Mouse (Mus musculus) intestine, postnatal 0 days (tissue): Measurements from ENCODE around the gene Sp9. TPM values are rescaled to one million over a fixed set of nuclear protein-coding genes. Genes with fewer than 3 reads are reported as not detected.
A peak's percentile ranks its signal among the peaks of the same experiment; 100 is the strongest.

Experiments used
- ATAC-seq: fragments of 200-750 bp; cut with Nextera tagmentation; 2 replicates; pipeline ENCODE4 v1.8.0; 2017; ENCODE audit warnings: mild to moderate bottlenecking, moderate TSS enrichment, moderate library complexity
- H3K27ac ChIP-seq: fragments of 300-500 bp; sonication (generic); 2 replicates; pipeline ENCODE4 v1.5.1; 2014; ENCODE audit warnings: mild to moderate bottlenecking, low read depth, low read length, moderate library complexity
- H3K27me3 ChIP-seq: fragments of 300-500 bp; sonication (generic); replicated peaks from 2 replicates; pipeline ENCODE4 v1.6.1; 2014; ENCODE audit warnings: low read length, mixed read lengths; ENCODE audit not compliant: control insufficient read depth, insufficient read depth
- H3K36me3 ChIP-seq: fragments of 300-500 bp; sonication (generic); 2 replicates; pipeline ENCODE4 v1.6.1; 2014; ENCODE audit warnings: mild to moderate bottlenecking, moderate library complexity; ENCODE audit not compliant: control insufficient read depth, insufficient read depth
- H3K4me1 ChIP-seq: fragments of 300-500 bp; sonication (generic); replicated peaks from 2 replicates; pipeline ENCODE4 v1.6.1; 2014; ENCODE audit warnings: antibody characterized with exemption, low read length, mixed read lengths; ENCODE audit not compliant: control insufficient read depth, insufficient read depth
- H3K4me2 ChIP-seq: fragments of 300-500 bp; sonication (generic); replicated peaks from 2 replicates; pipeline ENCODE4 v1.6.1; 2014; ENCODE audit warnings: low read depth, mild to moderate bottlenecking, moderate library complexity
- H3K4me3 ChIP-seq: fragments of 300-500 bp; sonication (generic); 2 replicates; pipeline ENCODE4 v1.5.1; 2014; ENCODE audit warnings: low read depth, low read length
- H3K9ac ChIP-seq: fragments of 300-500 bp; sonication (generic); 2 replicates; pipeline ENCODE4 v1.6.1; 2014; ENCODE audit warnings: mild to moderate bottlenecking, low read depth, low read length
- H3K9me3 ChIP-seq: fragments of 300-500 bp; sonication (generic); 2 replicates; pipeline ENCODE4 v1.6.1; 2016; ENCODE audit warnings: mixed run types; ENCODE audit not compliant: control insufficient read depth
- CTCF ChIP-seq: sonication (generic); IDR thresholded peaks from 2 replicates; pipeline ENCODE4 v1.5.1; 2016; ENCODE audit warnings: low read depth, mild to moderate bottlenecking, control low read depth, antibody characterized with exemption, moderate library complexity
- WGBS: fragments of 180-500 bp; shearing (Covaris S2); extraction: QIAGEN DNeasy Blood & Tissue Kit; methylation state at CpG from one replicate; pipeline ENCODE4 v1.1.7; 2014; 5-methylcytosine and 5-hydroxymethylcytosine counted together
- polyA plus RNA-seq: library from polyadenylated mRNA; unstranded; fragments of >200 nt; fragmentation: Nextera tagmentation; extraction: Ambion mirVana; gene quantifications from 2 replicates; pipeline ENCODE4 v1.2.1, GENCODE M21; 2015

Sp9 gene
- polyA plus RNA-seq, 1 experiment from 2014 or later = not detected

GRCm38 (mm10) chr2:73281048-73281661 lies 9.4 kb downstream of the Sp9 start:
- 33% methylated on average over 22 of the region's 22 CpGs for WGBS
- Histone ChIP-seq H3K27me3 (peaks cover 51% of the 10 kb centered on the region), H3K9me3 (no peaks in the 10 kb centered on the region), H3K36me3 (peaks cover 4% of the 10 kb centered on the region; the same call in 1 of the 2 replicates), H3K4me2 (peak overlapping the region; percentile 37), H3K4me3 (peak overlapping the region; percentile 9; the same call in 1 of the 2 replicates), H3K4me1 (no peaks in the 10 kb centered on the region; the same call in 1 of the 2 replicates), H3K9ac (no peak overlapping the region), H3K27ac (no peak overlapping the region)
- ATAC-seq = no peak
- no peak for TF ChIP-seq CTCF

GRCm38 (mm10) chr2:73281707-73282106 lies 10.0 kb downstream of the Sp9 start:
- Histone ChIP-seq H3K9me3 (no peaks in the 10 kb centered on the region), H3K27me3 (peaks cover 45% of the 10 kb centered on the region), H3K4me2 (no peak overlapping the region), H3K4me1 (no peaks in the 10 kb centered on the region; the same call in 1 of the 2 replicates), H3K27ac (no peak overlapping the region), H3K36me3 (peaks cover 6% of the 10 kb centered on the region; the same call in 1 of the 2 replicates), H3K9ac (no peak overlapping the region), H3K4me3 (0 out of 2 replicates have a peak overlapping the region, but pooled peaks have one; percentile 1)
- peak; percentile 60 for TF ChIP-seq CTCF
- 26% methylated on average over 7 of the region's 7 CpGs for WGBS
- no peak for ATAC-seq

GRCm38 (mm10) chr2:73285630-73286029 lies 13.9 kb downstream of the Sp9 start:
- 10% methylated on average over 2 of the region's 2 CpGs for WGBS
- ATAC-seq = no peak
- Histone ChIP-seq H3K9me3 (no peaks in the 10 kb centered on the region), H3K4me2 (no peak overlapping the region), H3K27ac (no peak overlapping the region), H3K4me1 (no peaks in the 10 kb centered on the region; the same call in 1 of the 2 replicates), H3K9ac (no peak overlapping the region), H3K4me3 (no peak overlapping the region), H3K27me3 (peaks cover 16% of the 10 kb centered on the region), H3K36me3 (peaks cover 23% of the 10 kb centered on the region; the same call in 1 of the 2 replicates)
- peak; percentile 72 for TF ChIP-seq CTCF

GRCm38 (mm10) chr2:73291130-73291529 lies 19.4 kb downstream of the Sp9 start:
- Histone ChIP-seq H3K27ac (no peak overlapping the region), H3K36me3 (peaks cover 47% of the 10 kb centered on the region), H3K4me3 (no peak overlapping the region), H3K4me2 (no peak overlapping the region), H3K9me3 (no peaks in the 10 kb centered on the region), H3K9ac (no peak overlapping the region), H3K27me3 (no peaks in the 10 kb centered on the region), H3K4me1 (no peaks in the 10 kb centered on the region)
- no peak for TF ChIP-seq CTCF
- ATAC-seq = no peak
- WGBS = 79% methylated on average over 4 of the region's 4 CpGs

- Histone ChIP-seq H3K9ac (no peak overlapping the region), H3K4me2 (no peak overlapping the region), H3K36me3 (peaks cover 52% of the 10 kb centered on the region), H3K27me3 (no peaks in the 10 kb centered on the region), H3K4me3 (no peak overlapping the region), H3K27ac (no peak overlapping the region), H3K4me1 (no peaks in the 10 kb centered on the region), H3K9me3 (no peaks in the 10 kb centered on the region)
- TF ChIP-seq CTCF = no peak
- WGBS = 80% methylated on average over 7 of the region's 7 CpGs
- no peak for ATAC-seq
These were observed 23.3 kb downstream of the Sp9 start for GRCm38 (mm10) chr2:73295023-73295422.

- H3K27me3 ChIP-seq = no peaks in the 10 kb centered on the region
- no peaks in the 10 kb centered on the region for H3K4me1 ChIP-seq
- ATAC-seq = no peak
- H3K4me3 ChIP-seq = no peak overlapping the region
- no peak for TF ChIP-seq CTCF
- H3K27ac ChIP-seq = no peak overlapping the region
- no peaks in the 10 kb centered on the region for H3K9me3 ChIP-seq
- H3K4me2 ChIP-seq = no peak overlapping the region
- peaks cover 48% of the 10 kb centered on the region for H3K36me3 ChIP-seq
- H3K9ac ChIP-seq = no peak overlapping the region
- 84% methylated on average over 7 of the region's 7 CpGs for WGBS
These were observed 26.4 kb downstream of the Sp9 start for GRCm38 (mm10) chr2:73298154-73298553.
